Mouse (Mus musculus) liver, embryonic 14.5 days (tissue): Measurements from ENCODE around the gene Rfx4. TPM values are rescaled to one million over a fixed set of nuclear protein-coding genes. Genes with fewer than 3 reads are reported as not detected.

Experiments
- ATAC-seq: fragments of 200-750 bp; cut with Nextera tagmentation; 2 replicates; pipeline ENCODE4 v1.8.0; 2017; ENCODE audit warnings: moderate number of reproducible peaks, mild to moderate bottlenecking, moderate library complexity; ENCODE audit not compliant: insufficient read depth
- DNase-seq, 3 experiments: peaks; one replicate each; pipeline ENCODE4 v3.0.0-alpha.2; 2012 to 2013; ENCODE audit warnings: low read depth in 3 of 3, low spot score in 3 of 3
- H3K27ac ChIP-seq: fragments of 300-500 bp; sonication (generic); 2 replicates; pipeline ENCODE4 v1.5.1; 2014; ENCODE audit warnings: moderate library complexity, mild to moderate bottlenecking, control low read depth, inconsistent platforms
- H3K27me3 ChIP-seq: fragments of 300-500 bp; sonication (generic); 2 replicates; pipeline ENCODE4 v1.6.1; 2014; ENCODE audit warnings: mild to moderate bottlenecking, low read length, moderate library complexity; ENCODE audit not compliant: control insufficient read depth, insufficient read depth
- H3K36me3 ChIP-seq: fragments of 300-500 bp; sonication (generic); replicated peaks from 2 replicates; pipeline ENCODE4 v1.6.1; 2014; ENCODE audit warnings: low read depth; ENCODE audit not compliant: control insufficient read depth, insufficient read depth
- H3K4me1 ChIP-seq, 2 experiments: fragments of 200-500 bp in 1 of 2; fragments of 300-500 bp in 1 of 2; sonication (generic) in 1 of 2; replicated peaks; 2 replicates each; pipeline ENCODE4 v1.6.1; 2012 to 2014; ENCODE audit warnings: antibody characterized with exemption in 1 of 2, inconsistent platforms in 1 of 2, low read length in 1 of 2; ENCODE audit not compliant: control insufficient read depth in 2 of 2, insufficient read depth in 2 of 2
- H3K4me2 ChIP-seq: fragments of 300-500 bp; sonication (generic); 2 replicates; pipeline ENCODE4 v1.6.1; 2014; ENCODE audit warnings: low read depth, mild to moderate bottlenecking, control low read depth, moderate library complexity
- H3K4me3 ChIP-seq, 2 experiments: fragments of 200-500 bp in 1 of 2; fragments of 300-500 bp in 1 of 2; sonication (generic) in 1 of 2; 2 replicates each; pipeline ENCODE4 v1.5.1; 2012 to 2014; ENCODE audit warnings: low read depth in 2 of 2, low read length in 2 of 2, mild to moderate bottlenecking in 2 of 2, control low read depth in 1 of 2, inconsistent platforms in 1 of 2, moderate library complexity in 1 of 2; ENCODE audit not compliant: insufficient read depth in 1 of 2
- H3K9ac ChIP-seq: fragments of 300-500 bp; sonication (generic); replicated peaks from 2 replicates; pipeline ENCODE4 v1.6.1; 2014; ENCODE audit warnings: mild to moderate bottlenecking, control low read depth, moderate library complexity
- H3K9me3 ChIP-seq: fragments of 300-500 bp; sonication (generic); 2 replicates; pipeline ENCODE4 v1.6.1; 2016; ENCODE audit warnings: low read length, mixed read lengths; ENCODE audit not compliant: control insufficient read depth
- CTCF ChIP-seq: IDR thresholded peaks from 2 replicates; pipeline ENCODE4 v1.5.1; 2016; ENCODE audit warnings: antibody characterized with exemption, low read depth, control low read depth
- EP300 ChIP-seq: IDR thresholded peaks from 2 replicates; pipeline ENCODE4 v1.6.1; 2016; ENCODE audit warnings: antibody characterized with exemption, low read depth
- WGBS: fragments of 180-500 bp; shearing (Covaris S2); extraction: QIAGEN DNeasy Blood & Tissue Kit; methylation state at CpG from one replicate; pipeline ENCODE4 v1.1.7; 2014; ENCODE audit not compliant: insufficient replicate concordance; 5-methylcytosine and 5-hydroxymethylcytosine counted together
- polyA plus RNA-seq, 2 experiments: library from polyadenylated mRNA; depleted of rRNA in 1 of 2; stranded (reverse) in 1 of 2; unstranded in 1 of 2; fragments of >200 nt; fragmentation: Nextera tagmentation in 1 of 2; extraction: Ambion mirVana in 1 of 2; gene quantifications; 2 replicates each; pipeline versions ENCODE4 v1.2.1 to v1.2.3; 2012 to 2014

Gene Rfx4
- polyA plus RNA-seq, 2 experiments = not detected

DNA sequence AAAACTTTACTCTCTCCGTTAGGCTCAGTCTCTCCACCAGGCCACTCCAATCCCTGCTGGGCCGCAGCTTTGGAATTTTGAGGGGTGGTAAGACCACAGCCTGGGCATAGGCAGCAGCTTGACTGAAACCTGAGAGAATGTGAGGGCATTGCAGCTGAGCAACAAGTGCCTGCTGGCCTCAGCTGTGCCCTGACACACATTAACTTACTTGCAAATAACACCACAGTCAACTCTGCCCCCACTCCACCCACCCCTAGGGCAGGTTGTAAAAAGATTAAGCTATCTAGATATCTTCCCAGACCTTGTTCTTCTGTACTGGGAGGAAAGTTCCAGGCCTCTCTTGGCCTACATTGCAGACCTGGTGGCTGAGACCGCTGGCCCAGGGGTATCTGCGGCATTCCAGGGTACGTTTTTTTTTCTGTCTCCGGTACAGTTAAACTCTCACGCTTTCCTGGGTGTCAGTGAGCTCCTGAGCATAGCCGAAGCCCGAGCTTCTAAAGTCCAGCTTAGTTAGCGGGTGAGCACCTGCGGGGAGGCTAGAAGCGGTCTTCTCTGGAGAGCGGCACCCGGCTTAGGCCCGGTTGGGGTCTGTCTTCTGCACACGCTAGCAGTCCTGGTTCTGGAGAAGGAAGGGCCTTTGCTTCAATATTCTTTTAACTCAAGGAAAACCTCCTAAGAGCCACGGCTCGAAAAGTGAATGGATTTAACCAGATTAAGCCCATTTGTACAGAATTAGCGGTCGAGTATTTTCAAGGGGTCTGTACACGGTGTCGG lies 1.8 kb downstream of the Rfx4 start:
- no peaks in the 10 kb centered on the region for H3K36me3 ChIP-seq
- H3K4me3 ChIP-seq = no peak overlapping the region
- no peak overlapping the region for H3K9ac ChIP-seq
- whole genome bisulfite sequencing = 6% methylated on average over 22 of the region's 22 CpGs
- peaks cover 96% of the 10 kb centered on the region for H3K27me3 ChIP-seq
- no peak overlapping the region for H3K27ac ChIP-seq
- no peaks in the 10 kb centered on the region for H3K4me1 ChIP-seq
- no peak for ATAC-seq
- no peaks in the 10 kb centered on the region for H3K9me3 ChIP-seq
- H3K4me2 ChIP-seq = no peak overlapping the region
- DNase-seq = no peak
- TF ChIP-seq CTCF = no peak
- no peak for TF ChIP-seq EP300

GRCm38 (mm10) chr10:84758200-84758468 lies 2.3 kb downstream of the Rfx4 start:
- 5% methylated on average over 5 of the region's 5 CpGs for WGBS
- no peak overlapping the region for H3K4me2 ChIP-seq
- ATAC-seq (no peak), DNase-seq (no peak)
- no peaks in the 10 kb centered on the region for H3K36me3 ChIP-seq
- TF ChIP-seq EP300 (no peak), CTCF (no peak)
- no peak overlapping the region for H3K9ac ChIP-seq
- no peaks in the 10 kb centered on the region for H3K4me1 ChIP-seq
- peaks cover 93% of the 10 kb centered on the region for H3K27me3 ChIP-seq
- H3K9me3 ChIP-seq = no peaks in the 10 kb centered on the region
- no peak overlapping the region for H3K27ac ChIP-seq
- no peak overlapping the region for H3K4me3 ChIP-seq

DNA sequence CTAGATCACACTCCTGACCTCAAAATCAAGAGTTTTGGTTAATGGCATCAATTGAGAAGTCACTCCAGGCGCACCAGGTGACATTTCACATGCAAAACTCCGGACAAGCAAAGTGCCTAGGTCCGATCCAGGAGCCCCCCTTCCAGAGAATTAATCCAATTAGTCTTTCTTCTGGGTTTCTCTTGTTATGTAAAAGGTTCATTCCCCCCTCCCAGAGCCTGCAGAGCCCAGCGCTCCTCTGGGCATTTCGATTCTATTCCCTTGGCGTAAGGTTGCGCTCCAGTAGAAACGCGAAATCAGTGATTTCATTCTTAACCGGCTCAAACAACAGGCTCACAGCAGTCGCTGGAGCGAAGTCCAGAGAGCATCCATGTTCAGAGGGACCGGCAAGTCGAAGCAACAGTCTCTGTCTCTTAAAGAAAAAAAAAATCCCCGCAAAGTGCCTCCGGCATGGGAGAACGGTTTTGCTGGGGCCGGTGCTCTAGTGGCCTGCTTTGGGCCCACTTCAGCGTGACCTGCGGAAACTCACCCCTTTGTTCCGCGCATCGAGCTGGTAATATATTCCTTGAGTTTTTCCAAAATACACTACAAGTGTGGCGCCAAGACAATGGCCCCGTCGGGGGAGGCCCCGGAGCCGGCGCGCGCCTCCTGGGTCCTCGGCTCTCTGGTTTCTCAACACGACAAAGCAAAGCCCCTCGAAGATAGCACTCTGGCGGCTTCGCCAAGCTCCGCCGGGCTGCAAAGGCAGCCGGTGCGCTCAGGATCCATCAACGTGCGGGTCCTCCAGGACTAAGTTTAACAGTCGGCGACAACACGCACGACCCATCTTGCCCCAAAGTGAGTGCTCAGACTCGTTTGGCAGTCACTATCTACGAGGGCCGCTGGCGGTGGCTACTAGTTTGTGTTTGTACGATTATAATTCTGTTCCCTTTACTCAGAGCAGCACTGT lies 2.9 kb downstream of the Rfx4 start:
- Histone ChIP-seq H3K9me3 (no peaks in the 10 kb centered on the region), H3K27me3 (peaks cover 88% of the 10 kb centered on the region), H3K4me2 (no peak overlapping the region), H3K4me3 (no peak overlapping the region), H3K4me1 (no peaks in the 10 kb centered on the region), H3K9ac (no peak overlapping the region), H3K36me3 (no peaks in the 10 kb centered on the region), H3K27ac (no peak overlapping the region)
- WGBS = 3% methylated on average over 51 of the region's 51 CpGs
- ATAC-seq = no peak
- DNase-seq = no peak
- TF ChIP-seq CTCF (no peak), EP300 (no peak)

DNA sequence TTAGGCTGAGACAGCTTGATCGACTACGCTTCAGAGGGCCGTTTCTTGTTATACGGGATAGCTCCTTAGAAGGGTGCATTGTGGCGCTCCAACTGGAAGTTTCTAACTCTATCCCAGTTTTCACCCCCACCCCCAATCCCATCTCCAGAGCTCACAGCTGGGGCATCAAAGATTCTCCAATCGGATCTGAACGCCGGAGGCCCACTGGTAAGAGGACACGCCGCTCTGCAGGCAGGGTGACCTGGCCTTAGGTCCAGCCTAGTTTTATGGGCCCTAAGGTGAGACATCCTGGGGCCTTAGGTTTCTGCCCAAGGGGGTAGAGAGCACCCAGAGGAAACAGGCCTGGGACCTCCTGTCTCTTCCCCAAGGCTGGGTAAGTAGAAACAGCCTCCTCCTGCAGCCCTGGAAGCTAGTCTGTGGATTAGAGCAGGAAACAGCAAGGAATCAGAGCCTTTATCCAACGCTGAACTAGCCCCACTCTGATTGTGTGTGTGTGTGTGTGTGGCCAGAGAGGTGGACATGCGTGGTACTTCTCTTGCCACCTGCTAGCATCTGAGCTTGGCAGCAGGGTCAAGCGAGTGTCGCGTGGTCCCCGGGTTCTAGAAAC lies 3.8 kb downstream of the Rfx4 start:
- Histone ChIP-seq H3K4me2 (no peak overlapping the region), H3K27ac (no peak overlapping the region), H3K4me3 (no peak overlapping the region), H3K4me1 (no peaks in the 10 kb centered on the region), H3K27me3 (peaks cover 80% of the 10 kb centered on the region), H3K36me3 (no peaks in the 10 kb centered on the region), H3K9ac (no peak overlapping the region), H3K9me3 (no peaks in the 10 kb centered on the region)
- WGBS = 7% methylated on average over 16 of the region's 16 CpGs
- DNase-seq (no peak), ATAC-seq (no peak)
- TF ChIP-seq CTCF (no peak), EP300 (no peak)
